Mouse (Mus musculus) left cerebral cortex, adult 2 months (tissue): ENCODE measurements at regions not wholly inside any gene's neighbourhood (a gene's known extent, or its start where the extent isn't known, plus 50 kb on each side); places are given as distances from the start of the nearest gene placed in this dataset.

Experiments
- DNase-seq, 2 experiments: peaks; one replicate each; pipeline ENCODE4 v3.0.0; 2021 to 2022; ENCODE audit warnings: low spot score in 2 of 2, mixed read lengths in 1 of 2; ENCODE audit errors: extremely low spot score in 1 of 2
- H3K27ac ChIP-seq: fragments of 200-600 bp; 2 replicates; pipeline ENCODE4 v1.8.1; 2022
- H3K4me3 ChIP-seq: fragments of 200-600 bp; 2 replicates; pipeline ENCODE4 v1.8.1; 2022
- CTCF ChIP-seq: fragments of 200-600 bp; IDR thresholded peaks from 2 replicates; pipeline ENCODE4 v1.8.1; 2022; ENCODE audit warnings: antibody characterized with exemption, mild to moderate bottlenecking, moderate library complexity
- intact Hi-C: fragments of 180-260 bp; cut with DNase I; formaldehyde crosslinking; loops from one replicate; pipeline ENCODE4 v1.15.1; 2025

- DNase-seq = no peak
- no peak for TF ChIP-seq CTCF
- Histone ChIP-seq H3K27ac (no peak overlapping the region), H3K4me3 (no peak overlapping the region)
- intact Hi-C loops = no loop called here
Observed at GRCm38 (mm10) chr5:119332621-119333020, 337.8 kb upstream of the Tbx3 start.

- Histone ChIP-seq H3K27ac (no peak overlapping the region), H3K4me3 (no peak overlapping the region)
- DNase-seq = no peak
- no peak for TF ChIP-seq CTCF
- intact Hi-C loops = no loop called here
Observed at GRCm38 (mm10) chr5:119335211-119335610, 335.3 kb upstream of the Tbx3 start.

- no peak for DNase-seq
- intact Hi-C loops = no loop called here
- H3K4me3 ChIP-seq = no peak overlapping the region
- no peak for TF ChIP-seq CTCF
- H3K27ac ChIP-seq = no peak overlapping the region
Observed at GRCm38 (mm10) chr5:119335979-119336378, 334.5 kb upstream of the Tbx3 start.

GRCm38 (mm10) chr5:119337739-119338138 is 332.7 kb upstream of the Tbx3 start:
- DNase-seq = no peak
- TF ChIP-seq CTCF = no peak
- intact Hi-C loops = no loop called here

GRCm38 (mm10) chr5:119338711-119339110 is 331.8 kb upstream of the Tbx3 start:
- intact Hi-C loops = no loop called here
- Histone ChIP-seq H3K27ac (no peak overlapping the region), H3K4me3 (no peak overlapping the region)
- no peak for TF ChIP-seq CTCF
- no peak for DNase-seq

More at GRCm38 (mm10) chr5:119337739-119338138, 332.7 kb upstream of the Tbx3 start:
- no peak overlapping the region for H3K27ac ChIP-seq
- no peak overlapping the region for H3K4me3 ChIP-seq

GRCm38 (mm10) chr5:119348303-119348702 is 322.2 kb upstream of the Tbx3 start:
- intact Hi-C loops = no loop called here
- TF ChIP-seq CTCF = no peak
- Histone ChIP-seq H3K4me3 (no peak overlapping the region), H3K27ac (no peak overlapping the region)
- DNase-seq = no peak

- intact Hi-C loops = no loop called here
- no peak overlapping the region for H3K4me3 ChIP-seq
- no peak for TF ChIP-seq CTCF
- DNase-seq = no peak
- H3K27ac ChIP-seq = no peak overlapping the region
Observed at GRCm38 (mm10) chr5:119349395-119349794, 321.1 kb upstream of the Tbx3 start.

GRCm38 (mm10) chr5:119350325-119350915 is 320.0 kb upstream of the Tbx3 start:
- intact Hi-C loops = no loop called here
- no peak overlapping the region for H3K4me3 ChIP-seq
- no peak for TF ChIP-seq CTCF
- no peak for DNase-seq
- H3K27ac ChIP-seq = no peak overlapping the region

- Histone ChIP-seq H3K27ac (no peak overlapping the region), H3K4me3 (no peak overlapping the region)
- no peak for DNase-seq
- no peak for TF ChIP-seq CTCF
- intact Hi-C loops = no loop called here
Observed at GRCm38 (mm10) chr5:119355471-119355870, 315.0 kb upstream of the Tbx3 start.

GRCm38 (mm10) chr5:119356051-119356450 is 314.4 kb upstream of the Tbx3 start:
- intact Hi-C loops = no loop called here
- no peak for TF ChIP-seq CTCF
- DNase-seq = no peak
- Histone ChIP-seq H3K27ac (no peak overlapping the region), H3K4me3 (no peak overlapping the region)

GRCm38 (mm10) chr5:119359709-119360108 is 310.8 kb upstream of the Tbx3 start:
- Histone ChIP-seq H3K27ac (no peak overlapping the region), H3K4me3 (no peak overlapping the region)
- intact Hi-C loops = no loop called here
- no peak for DNase-seq
- no peak for TF ChIP-seq CTCF

- no peak overlapping the region for H3K4me3 ChIP-seq
- no peak; the same call in 1 of the 2 replicates for TF ChIP-seq CTCF
- DNase-seq = no peak
- intact Hi-C loops = no loop called here
- H3K27ac ChIP-seq = no peak overlapping the region
Observed at GRCm38 (mm10) chr5:119360351-119360750, 310.1 kb upstream of the Tbx3 start.

- DNase-seq = no peak
- H3K4me3 ChIP-seq = no peak overlapping the region
- intact Hi-C loops = no loop called here
- H3K27ac ChIP-seq = no peak overlapping the region
- TF ChIP-seq CTCF = no peak
Observed at GRCm38 (mm10) chr5:119361406-119362044, 308.9 kb upstream of the Tbx3 start.
